In the genomic region with DNA sequence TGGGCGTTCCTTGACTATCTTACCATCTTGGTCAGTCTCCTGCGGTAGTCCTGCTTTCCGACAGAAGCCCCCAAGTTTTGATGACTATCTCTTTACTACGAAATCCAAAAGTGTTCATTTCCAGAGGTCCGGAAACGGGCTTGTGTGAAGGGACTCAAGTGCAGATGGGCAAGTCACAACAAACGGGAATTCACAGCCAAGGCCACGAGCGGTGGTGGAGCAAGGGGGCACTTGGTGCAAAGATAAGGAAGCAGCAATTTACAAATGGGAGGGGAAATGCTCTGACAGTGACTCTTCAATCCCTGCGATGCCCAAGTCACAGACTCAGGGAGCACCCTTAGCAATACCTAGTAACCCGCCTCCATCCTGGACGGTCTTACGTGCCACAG, we compare ENCODE assay signal across 8 mouse cellular contexts. TPM values are rescaled to one million over a fixed set of nuclear protein-coding genes. Genes with fewer than 3 reads are reported as not detected.
DNase-seq lines count a peak whose midpoint lies in the region; ATAC-seq and TF ChIP-seq lines count a peak whose summit lies in the region.

No protein-coding gene starts in this region.

- H3K4me1 ChIP-seq in heart, embryonic 11.5 days (ENCODE audit: control insufficient read depth, insufficient read depth, low read length), result peaks cover 40% of the 10 kb centered on the region
- peaks cover 75% of the 10 kb centered on the region for H3K4me1 ChIP-seq in E14TG2a.4 (replicated peaks; ENCODE audit: low read depth, low read length)
- peaks cover 56% of the 10 kb centered on the region for H3K4me1 ChIP-seq in forebrain, embryonic 15.5 days
- peaks cover 21% of the 10 kb centered on the region for H3K4me1 ChIP-seq in liver, postnatal 0 days (ENCODE audit: insufficient read depth)

- TF ChIP-seq CTCF in E14TG2a.4 (conservative IDR thresholded peaks at IDR 0.05; ENCODE audit: low read length), result no peak
- TF ChIP-seq CTCF in liver, postnatal 0 days (IDR thresholded peaks at IDR 0.05; ENCODE audit: low read depth), result no peak

- H3K4me2 ChIP-seq in heart, embryonic 11.5 days, result peak overlapping the region; percentile 81
- peak overlapping the region; percentile 72 for H3K4me2 ChIP-seq in forebrain, embryonic 15.5 days (replicated peaks)
- peak overlapping the region; percentile 97 for H3K4me2 ChIP-seq in liver, postnatal 0 days (ENCODE audit: low read depth, low read length)

- peaks cover 6% of the 10 kb centered on the region; the same call in 1 of the 2 replicates for H3K36me3 ChIP-seq in heart, embryonic 11.5 days (ENCODE audit: control insufficient read depth, insufficient read depth, low read length)
- peaks cover 27% of the 10 kb centered on the region for H3K36me3 ChIP-seq in E14TG2a.4 (ENCODE audit: insufficient read depth, low read length)
- H3K36me3 ChIP-seq in forebrain, embryonic 15.5 days, result peaks cover 17% of the 10 kb centered on the region
- peaks cover 11% of the 10 kb centered on the region for H3K36me3 ChIP-seq in liver, postnatal 0 days (replicated peaks; ENCODE audit: insufficient read depth, low read length)

- intact Hi-C loops in heart, postnatal 36 days (cut with DNase I), result loop anchor here (2.0 to 5.0 kb wide), 3 partner anchors 23 to 85 kb away; a partner anchor contains a TSS

- 0 out of 2 replicates have a peak, but pooled peaks cover 3% of the 10 kb centered on the region for H3K27me3 ChIP-seq in heart, embryonic 11.5 days (ENCODE audit: control insufficient read depth, insufficient read depth, low read length)
- H3K27me3 ChIP-seq in E14TG2a.4 (ENCODE audit: insufficient read depth, low read length), result peaks cover 11% of the 10 kb centered on the region; the same call in 1 of the 2 replicates
- H3K27me3 ChIP-seq in forebrain, embryonic 15.5 days, result no peaks in the 10 kb centered on the region
- peaks cover 16% of the 10 kb centered on the region; the same call in 1 of the 2 replicates for H3K27me3 ChIP-seq in liver, postnatal 0 days (ENCODE audit: insufficient read depth, low read length)

- no peaks in the 10 kb centered on the region for H3K9me3 ChIP-seq in heart, embryonic 11.5 days (replicated peaks; ENCODE audit: control insufficient read depth, low read length)
- H3K9me3 ChIP-seq in E14TG2a.4 (ENCODE audit: low read length), result no peaks in the 10 kb centered on the region
- no peaks in the 10 kb centered on the region for H3K9me3 ChIP-seq in forebrain, embryonic 15.5 days
- no peaks in the 10 kb centered on the region for H3K9me3 ChIP-seq in liver, postnatal 0 days (ENCODE audit: low read length)

- TF ChIP-seq EP300 in liver, postnatal 0 days (IDR thresholded peaks at IDR 0.05; ENCODE audit: low read depth), result no peak

- H3K4me3 ChIP-seq in heart, embryonic 11.5 days (ENCODE audit: low read depth, low read length), result peak overlapping the region; percentile 84
- H3K4me3 ChIP-seq in E14TG2a.4 (replicated peaks; ENCODE audit: low read length), result peak overlapping the region; percentile 91
- peak overlapping the region; percentile 88 for H3K4me3 ChIP-seq in forebrain, embryonic 15.5 days
- peak overlapping the region; percentile 70 for H3K4me3 ChIP-seq in liver, postnatal 0 days (ENCODE audit: low read depth, low read length)

- no peak for ATAC-seq in heart, embryonic 11.5 days (replicated peaks; ENCODE audit: insufficient number of reproducible peaks, low FRiP score, low TSS enrichment)
- peak; percentile 11; the same call in 1 of the 2 replicates for ATAC-seq in forebrain, embryonic 15.5 days (replicated peaks)
- ATAC-seq in liver, postnatal 0 days, result peak; percentile 6

- WGBS in heart, embryonic 11.5 days (ENCODE audit: insufficient replicate concordance), result 7% methylated on average over 13 of the region's 13 CpGs
- WGBS in forebrain, embryonic 15.5 days, result 18% methylated on average over 13 of the region's 13 CpGs
- WGBS in liver, postnatal 0 days (ENCODE audit: insufficient replicate concordance), result 8% methylated on average over 13 of the region's 13 CpGs

- DNase-seq in heart, postnatal 36 days, result no peak
- no peak for DNase-seq in liver, postnatal 0 days
- no peak for DNase-seq in adrenal gland, postnatal 10 days
- no peak for DNase-seq in c-Kit-positive CD71-positive TER-119-positive erythroid progenitor cells, embryonic 14.5 days (ENCODE audit: low spot score)
- DNase-seq in right cerebral cortex, adult 2 months (ENCODE audit: low spot score in 2 of 2), result no peak

- H3K27ac ChIP-seq in heart, embryonic 11.5 days (ENCODE audit: low read depth, low read length), result peak overlapping the region; percentile 92
- peak overlapping the region; percentile 86 for H3K27ac ChIP-seq in forebrain, embryonic 15.5 days (replicated peaks)
- peak overlapping the region; percentile 81 for H3K27ac ChIP-seq in liver, postnatal 0 days (ENCODE audit: low read depth)

- H3K9ac ChIP-seq in heart, embryonic 11.5 days (ENCODE audit: low read depth, low read length), result peak overlapping the region; percentile 98
- H3K9ac ChIP-seq in forebrain, embryonic 15.5 days (replicated peaks), result peak overlapping the region; percentile 35
- peak overlapping the region; percentile 65 for H3K9ac ChIP-seq in liver, postnatal 0 days (replicated peaks)

RNA-seq across cellular contexts. Expression of a gene that starts 2.8 kb away (rescaled TPM):
- 1.5 and 1.7 TPM in 2 replicates for polyA plus RNA-seq in heart, embryonic 11.5 days (2014; fragmentation: Nextera tagmentation; extraction: Ambion mirVana)
- under 1 TPM; 0.50 to 0.92 TPM for total RNA-seq in heart, postnatal 36 days (2021)
- 8.1 and 8.3 TPM in 2 replicates for polyA plus RNA-seq in forebrain, embryonic 15.5 days (2015; fragmentation: Nextera tagmentation; extraction: Ambion mirVana)
- polyA plus RNA-seq in liver, postnatal 0 days (2015; fragmentation: Nextera tagmentation; extraction: Ambion mirVana), result 0.41 and 0.51 TPM in 2 replicates
- total RNA-seq in adrenal gland, postnatal 10 days (2021), result 1 to 10 TPM; 4.0 to 5.1 TPM

RNA-seq across cellular contexts. Expression of a gene that starts 3.7 kb away (rescaled TPM):
- polyA plus RNA-seq in heart, embryonic 11.5 days (2014; fragmentation: Nextera tagmentation; extraction: Ambion mirVana), result 446 and 471 TPM in 2 replicates
- 1,000 to 10,000 TPM; 1,421 to 1,530 TPM for total RNA-seq in heart, postnatal 36 days (2021)
- polyA plus RNA-seq in forebrain, embryonic 15.5 days (2015; fragmentation: Nextera tagmentation; extraction: Ambion mirVana), result 215 and 221 TPM in 2 replicates
- polyA plus RNA-seq in liver, postnatal 0 days (2015; fragmentation: Nextera tagmentation; extraction: Ambion mirVana), result 158 and 170 TPM in 2 replicates
- 1,000 to 10,000 TPM in 1 of 2 experiments, 100 to 1,000 TPM in 1; 996 to 1,019 TPM for total RNA-seq in adrenal gland, postnatal 10 days (2021)

RNA-seq across cellular contexts. Expression of a gene that starts 13.3 kb away (rescaled TPM):
- polyA plus RNA-seq in heart, embryonic 11.5 days (2014; fragmentation: Nextera tagmentation; extraction: Ambion mirVana), result 12.1 and 18.4 TPM in 2 replicates
- total RNA-seq in heart, postnatal 36 days (2021), result 10 to 100 TPM; 13.3 to 16.3 TPM
- 19.6 and 22.0 TPM in 2 replicates for polyA plus RNA-seq in forebrain, embryonic 15.5 days (2015; fragmentation: Nextera tagmentation; extraction: Ambion mirVana)
- 171 and 176 TPM in 2 replicates for polyA plus RNA-seq in liver, postnatal 0 days (2015; fragmentation: Nextera tagmentation; extraction: Ambion mirVana)
- 10 to 100 TPM; 14.4 to 19.2 TPM for total RNA-seq in adrenal gland, postnatal 10 days (2021)

RNA-seq across cellular contexts. Expression of a gene that starts 22.6 kb away (rescaled TPM):
- 13.6 and 55.4 TPM in 2 replicates for polyA plus RNA-seq in heart, embryonic 11.5 days (2014; fragmentation: Nextera tagmentation; extraction: Ambion mirVana)
- total RNA-seq in heart, postnatal 36 days (2021), result 1 to 10 TPM in 1 of 2 experiments, under 1 TPM in 1; 0.75 to 2.0 TPM
- 1.8 and 4.2 TPM in 2 replicates for polyA plus RNA-seq in forebrain, embryonic 15.5 days (2015; fragmentation: Nextera tagmentation; extraction: Ambion mirVana)
- 20,306 and 20,852 TPM in 2 replicates for polyA plus RNA-seq in liver, postnatal 0 days (2015; fragmentation: Nextera tagmentation; extraction: Ambion mirVana)
- total RNA-seq in adrenal gland, postnatal 10 days (2021), result 1,000 to 10,000 TPM; 1,052 to 2,650 TPM

RNA-seq across cellular contexts. Expression of a gene that starts 22.7 kb away (rescaled TPM):
- 48.4 and 49.4 TPM in 2 replicates for polyA plus RNA-seq in heart, embryonic 11.5 days (2014; fragmentation: Nextera tagmentation; extraction: Ambion mirVana)
- total RNA-seq in heart, postnatal 36 days (2021), result 10 to 100 TPM; 14.5 to 19.7 TPM
- 107 and 111 TPM in 2 replicates for polyA plus RNA-seq in forebrain, embryonic 15.5 days (2015; fragmentation: Nextera tagmentation; extraction: Ambion mirVana)
- 16.0 and 16.7 TPM in 2 replicates for polyA plus RNA-seq in liver, postnatal 0 days (2015; fragmentation: Nextera tagmentation; extraction: Ambion mirVana)
- total RNA-seq in adrenal gland, postnatal 10 days (2021), result 10 to 100 TPM; 28.9 to 34.7 TPM

Comparison
In these comparisons a context has a peak if more than half of its experiments do, and no peak if none do; other contexts are left out.
1. H3K9ac ChIP-seq: peak in every context shown above with its lines; median percentile 98 in heart, embryonic 11.5 days; 65 in liver, postnatal 0 days; 35 in forebrain, embryonic 15.5 days.